In genomic region chr10:121089312-121089711, GRCm38 (mm10) we compare ENCODE assay signal across 8 mouse cellular contexts. TPM values are rescaled to one million over a fixed set of nuclear protein-coding genes. Genes with fewer than 3 reads are reported as not detected.
DNase-seq lines count a peak whose midpoint lies in the region; ATAC-seq and TF ChIP-seq lines count a peak whose summit lies in the region.
"Had no signal": no experiment of that assay in that cellular context is flagged by ENCODE, and none has a peak within 500 bp of the region (broad histone marks: within the 10 kb centered on the region; RNA-seq: fewer than 3 reads in every experiment).

No protein-coding gene starts in this region.

- H3K4me1 ChIP-seq in intestine, embryonic 14.5 days (replicated peaks; ENCODE audit: control insufficient read depth, insufficient read depth, low read length), result no peaks in the 10 kb centered on the region

- H3K36me3 ChIP-seq in intestine, embryonic 14.5 days (ENCODE audit: control insufficient read depth, insufficient read depth, low read length), result no peaks in the 10 kb centered on the region

- peak overlapping the region; percentile 40 for H3K4me2 ChIP-seq in intestine, embryonic 14.5 days (ENCODE audit: low read length)

- WGBS in intestine, embryonic 14.5 days, result 4% methylated on average over 6 of the region's 6 CpGs

- TF ChIP-seq POLR2A in brain, embryonic 14.5 days (IDR thresholded peaks at IDR 0.05; ENCODE audit: borderline replicate concordance, extremely low read depth, insufficient read depth, insufficient read length, poor library complexity, severe bottlenecking), result no peak

- H3K9me3 ChIP-seq in intestine, embryonic 14.5 days (ENCODE audit: control insufficient read depth, low read length), result no peaks in the 10 kb centered on the region

- no peaks in the 10 kb centered on the region for H3K27me3 ChIP-seq in intestine, embryonic 14.5 days (replicated peaks; ENCODE audit: control insufficient read depth, insufficient read depth, low read length)

- no peak for ATAC-seq in intestine, embryonic 14.5 days (replicated peaks; ENCODE audit: low FRiP score, low TSS enrichment, low read depth)
- ATAC-seq in megakaryocyte-erythroid progenitor cell, adult 5-6 weeks (replicated peaks; ENCODE audit: low FRiP score, low TSS enrichment, poor library complexity, severe bottlenecking), result peak; percentile 76

- H3K4me3 ChIP-seq in intestine, embryonic 14.5 days (ENCODE audit: low read depth, low read length), result 0 out of 2 replicates have a peak overlapping the region, but pooled peaks have one; percentile 8

- intact Hi-C loops in left cerebral cortex, postnatal 14 days (cut with DNase I), result no loop called here

- peak; percentile 72 for DNase-seq in MEL-GATA-1-ER (ENCODE audit: extremely low read depth, low read depth)
- DNase-seq in brain, embryonic 14.5 days (ENCODE audit: low read depth), result peak; percentile 63
- no peak for DNase-seq in intestine, embryonic 14.5 days (ENCODE audit: low spot score)
- no peak for DNase-seq in left cerebral cortex, postnatal 14 days (ENCODE audit: low spot score in 2 of 2)
- DNase-seq in gastrocnemius, adult 18-20 months (ENCODE audit: low spot score), result no peak
- no peak for DNase-seq in cerebellum, adult 9-11 months
- DNase-seq: thymus, postnatal 4 days had no signal

- no peak overlapping the region for H3K9ac ChIP-seq in intestine, embryonic 14.5 days (ENCODE audit: low read length)

- TF ChIP-seq CTCF in brain, embryonic 14.5 days (IDR thresholded peaks at IDR 0.05; ENCODE audit: borderline replicate concordance, extremely low read depth, insufficient read depth, insufficient read length), result no peak

- H3K27ac ChIP-seq in intestine, embryonic 14.5 days (ENCODE audit: low read depth), result no peak overlapping the region

RNA-seq across cellular contexts. Expression of gene Wif1, which starts 55.6 kb away (rescaled TPM):
- polyA plus RNA-seq in brain, embryonic 14.5 days (2012; rRNA removed), result 6.2 and 9.3 TPM in 2 replicates
- polyA plus RNA-seq in intestine, embryonic 14.5 days (2014; fragmentation: Nextera tagmentation; extraction: Ambion mirVana), result 0.60 and 0.69 TPM in 2 replicates
- not detected in 2 replicates for total RNA-seq in megakaryocyte-erythroid progenitor cell, adult 5-6 weeks (2014; fragmentation: Nextera tagmentation)
- total RNA-seq in megakaryocyte-erythroid progenitor cell, adult 5-6 weeks (2017), result not detected in 2 replicates
- 1 to 10 TPM; 2.4 to 2.6 TPM for total RNA-seq in left cerebral cortex, postnatal 14 days (2021)
- 1 to 10 TPM in 1 of 2 experiments, under 1 TPM in 1; 0.94 to 2.0 TPM for total RNA-seq in gastrocnemius, adult 18-20 months (2021)

Comparison
In these comparisons a context has a peak if more than half of its experiments do, and no peak if none do; other contexts are left out.
1. DNase-seq: peak in MEL-GATA-1-ER (single experiment) and brain, embryonic 14.5 days (single experiment); none in intestine, embryonic 14.5 days (single experiment), left cerebral cortex, postnatal 14 days (0 of 2), gastrocnemius, adult 18-20 months (single experiment) and cerebellum, adult 9-11 months (single experiment).